Mouse (Mus musculus) skeletal muscle tissue, adult 2 months (tissue): ENCODE results near the gene Chaf1a.
A peak's percentile ranks its signal among the peaks of the same experiment; 100 is the strongest.
"Not testable (repeated sequence)": the region's sequence is repeated elsewhere in the genome, so short reads cannot be mapped to it uniquely, and the experiment has no call there.

ENCODE experiments used
- DNase-seq: peaks from one replicate; pipeline ENCODE4 v3.0.0-alpha.2; 2012; ENCODE audit warnings: low read depth, low spot score

Gene Chaf1a

GRCm38 (mm10) chr17:56092312-56092711, 52.1 kb downstream of the Chaf1a start:
- DNase-seq, result no peak

- no peak for DNase-seq
Measured at GRCm38 (mm10) chr17:56092794-56093193, 52.6 kb downstream of the Chaf1a start.

GRCm38 (mm10) chr17:56096883-56097282, 56.6 kb downstream of the Chaf1a start:
- no peak for DNase-seq

- DNase-seq, result no peak
Measured at GRCm38 (mm10) chr17:56098180-56098579, 57.9 kb downstream of the Chaf1a start.

- peak; percentile 80 for DNase-seq
Measured at GRCm38 (mm10) chr17:56098711-56099572, 58.7 kb downstream of the Chaf1a start.

- DNase-seq, result peak; percentile 88
Measured at GRCm38 (mm10) chr17:56100811-56101210, 60.6 kb downstream of the Chaf1a start.

- no peak for DNase-seq
Measured at GRCm38 (mm10) chr17:56102158-56102557, 61.9 kb downstream of the Chaf1a start.

GRCm38 (mm10) chr17:56102927-56103326, 62.7 kb downstream of the Chaf1a start:
- DNase-seq, result peak; percentile 87

GRCm38 (mm10) chr17:56103465-56104285, 63.4 kb downstream of the Chaf1a start:
- DNase-seq, result no peak

- DNase-seq, result not testable (repeated sequence)
Measured at GRCm38 (mm10) chr17:56104821-56105220, 64.6 kb downstream of the Chaf1a start.

- DNase-seq, result not testable (repeated sequence)
Measured at GRCm38 (mm10) chr17:56106436-56106835, 66.2 kb downstream of the Chaf1a start.

GRCm38 (mm10) chr17:56106981-56107380, 66.7 kb downstream of the Chaf1a start:
- no peak for DNase-seq

GRCm38 (mm10) chr17:56107736-56108135, 67.5 kb downstream of the Chaf1a start:
- DNase-seq, result no peak

- DNase-seq, result peak; percentile 97
Measured at GRCm38 (mm10) chr17:56108334-56109044, 68.2 kb downstream of the Chaf1a start.

GRCm38 (mm10) chr17:56109219-56110051, 69.2 kb downstream of the Chaf1a start, which contains the start of gene Plin4:
Gene Plin4, minus strand, starts transcription at chr17:56109803.
- DNase-seq, result peak; percentile 95

GRCm38 (mm10) chr17:56110571-56110970, 70.3 kb downstream of the Chaf1a start:
- DNase-seq, result peak; percentile 77

- no peak for DNase-seq
Measured at GRCm38 (mm10) chr17:56111021-56111420, 70.8 kb downstream of the Chaf1a start.

- peak; percentile 77 for DNase-seq
Measured at GRCm38 (mm10) chr17:56111864-56112263, 71.6 kb downstream of the Chaf1a start.

GRCm38 (mm10) chr17:56112743-56113142, 72.5 kb downstream of the Chaf1a start:
- no peak for DNase-seq

GRCm38 (mm10) chr17:56116193-56116592, 76.0 kb downstream of the Chaf1a start:
- DNase-seq, result no peak

GRCm38 (mm10) chr17:56117251-56117710, 77.0 kb downstream of the Chaf1a start, which contains the start of gene Plin5:
Gene Plin5, minus strand, starts transcription at chr17:56117596.
- no peak for DNase-seq
